Mouse (Mus musculus) olfactory bulb, adult 2 months (tissue): ENCODE measurements around the gene Parp1. TPM values are rescaled to one million over a fixed set of nuclear protein-coding genes. Genes with fewer than 3 reads are reported as not detected.
"Not testable (repeated sequence)": the region's sequence is repeated elsewhere in the genome, so short reads cannot be mapped to it uniquely, and the experiment has no call there.

ENCODE experiments used
- H3K27ac ChIP-seq: fragments of 200-500 bp; 2 replicates; pipeline ENCODE4 v1.5.1; 2012; ENCODE audit warnings: low read depth, low read length; ENCODE audit not compliant: insufficient read depth
- H3K4me1 ChIP-seq: fragments of 200-500 bp; 2 replicates; pipeline ENCODE4 v1.6.1; 2012; ENCODE audit warnings: low read length; ENCODE audit not compliant: control insufficient read depth, insufficient read depth
- H3K4me3 ChIP-seq: fragments of 200-500 bp; 2 replicates; pipeline ENCODE4 v1.5.1; 2012; ENCODE audit warnings: mild to moderate bottlenecking, low read depth, low read length, moderate library complexity; ENCODE audit not compliant: insufficient read depth
- CTCF ChIP-seq: fragments of 200-500 bp; IDR thresholded peaks from 2 replicates; pipeline ENCODE4 v1.5.1; 2012; ENCODE audit warnings: low read depth, mild to moderate bottlenecking, low read length, moderate library complexity; ENCODE audit not compliant: insufficient read depth
- POLR2A ChIP-seq: fragments of 200-500 bp; IDR thresholded peaks from 2 replicates; pipeline ENCODE4 v1.6.1; 2012; ENCODE audit warnings: mild to moderate bottlenecking, low read depth, low read length, moderate library complexity; ENCODE audit not compliant: insufficient read depth
- WGBS: fragments of 180-500 bp; shearing (Covaris S2); methylation state at CpG from one replicate; pipeline ENCODE4 v1.1.7; 2018; 5-methylcytosine and 5-hydroxymethylcytosine counted together
- polyA plus RNA-seq: library from polyadenylated mRNA; stranded (reverse); fragments of >200 nt; gene quantifications from 2 replicates; pipeline ENCODE4 v1.2.4, GENCODE M21; 2012; ENCODE audit warnings: low replicate concordance; ENCODE audit not compliant: missing spikeins, insufficient read depth, insufficient read length

Parp1 gene
- polyA plus RNA-seq, 1 experiment, result not detected

DNA sequence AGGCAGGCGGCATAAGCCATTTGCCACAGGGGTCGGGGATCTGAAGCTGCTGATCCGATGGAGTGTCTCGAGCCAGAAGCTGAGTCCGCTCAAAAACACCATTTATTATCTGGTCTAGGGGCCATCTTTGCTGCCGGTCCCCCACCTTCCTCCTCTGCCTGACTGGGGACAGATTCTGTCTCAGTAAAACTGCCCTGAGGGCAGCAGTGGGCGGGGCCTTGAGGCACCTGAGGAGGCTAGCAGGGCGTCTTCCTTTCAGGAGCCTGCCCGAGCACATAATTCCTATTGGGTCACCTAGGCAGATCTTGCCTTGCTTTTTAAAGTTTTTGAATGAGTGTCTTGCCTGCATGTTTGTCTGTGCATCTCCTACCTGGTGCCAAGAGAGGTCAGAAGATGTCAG is 3.4 kb downstream of the Parp1 start:
- Histone ChIP-seq H3K4me1 (peaks cover 23% of the 10 kb centered on the region), H3K27ac (no peak overlapping the region), H3K4me3 (no peak overlapping the region)
- 93% methylated on average over 9 of the region's 9 CpGs for WGBS
- no peak for TF ChIP-seq CTCF
- TF ChIP-seq POLR2A, result no peak

DNA sequence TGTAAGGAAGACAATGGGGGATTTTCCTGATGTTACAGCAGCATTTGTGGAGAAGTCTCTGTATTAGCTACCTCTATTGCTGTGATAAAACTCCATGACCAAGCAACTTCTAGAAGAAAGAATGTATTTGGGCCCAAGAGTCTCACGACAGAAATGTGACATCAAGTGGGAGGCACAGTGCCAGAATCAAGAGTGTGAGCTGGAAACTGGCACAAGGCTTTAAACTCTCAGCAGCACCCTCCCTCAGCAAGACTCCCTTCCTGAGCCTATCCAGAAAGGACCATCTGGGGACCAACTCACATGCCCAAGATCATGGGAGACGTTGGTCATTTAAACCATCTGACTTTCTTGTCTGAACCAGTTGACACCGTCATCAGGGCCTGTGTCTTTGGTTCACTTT is 7.8 kb downstream of the Parp1 start:
- H3K4me1 ChIP-seq, result peaks cover 12% of the 10 kb centered on the region
- TF ChIP-seq CTCF, result no peak
- no peak for TF ChIP-seq POLR2A
- H3K27ac ChIP-seq, result no peak overlapping the region
- H3K4me3 ChIP-seq, result no peak overlapping the region
- 62% methylated on average over 3 of the region's 3 CpGs for WGBS

DNA sequence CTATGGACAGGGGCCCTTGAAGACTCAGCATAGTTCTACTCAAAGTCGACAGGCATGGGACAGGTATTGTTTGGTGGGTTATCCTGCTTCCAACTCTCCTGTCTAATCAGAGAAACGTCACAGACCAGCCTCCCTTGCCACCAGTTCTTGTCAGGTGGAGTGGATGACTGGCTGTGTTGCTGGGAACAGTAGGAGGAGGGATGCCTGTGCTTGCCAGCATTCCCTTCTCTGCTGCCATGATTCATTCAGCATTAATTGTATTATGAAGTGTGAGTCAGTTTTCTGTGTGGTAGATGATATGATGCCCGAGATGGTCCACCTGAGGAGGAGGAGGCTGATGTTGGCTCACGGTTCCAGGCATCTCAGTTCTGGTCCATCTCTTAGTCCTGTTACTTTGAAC is 9.1 kb downstream of the Parp1 start:
- Histone ChIP-seq H3K27ac (no peak overlapping the region), H3K4me1 (peaks cover 6% of the 10 kb centered on the region; the same call in 1 of the 2 replicates), H3K4me3 (no peak overlapping the region)
- TF ChIP-seq CTCF, result no peak
- 72% methylated on average over 4 of the region's 4 CpGs for WGBS

GRCm38 (mm10) chr1:180587792-180588442 is 19.2 kb downstream of the Parp1 start:
- Histone ChIP-seq H3K4me1 (no peaks in the 10 kb centered on the region), H3K27ac (no peak overlapping the region), H3K4me3 (no peak overlapping the region)
- no peak for TF ChIP-seq CTCF
- no peak for TF ChIP-seq POLR2A
- WGBS, result 88% methylated on average over 17 of the region's 17 CpGs

GRCm38 (mm10) chr1:180600578-180600977 is 31.9 kb downstream of the Parp1 start:
- 84% methylated on average over 6 of the region's 6 CpGs for WGBS
- H3K27ac ChIP-seq, result no peak overlapping the region
- H3K4me1 ChIP-seq, result peaks cover 7% of the 10 kb centered on the region
- no peak overlapping the region for H3K4me3 ChIP-seq
- TF ChIP-seq POLR2A (no peak), CTCF (no peak)

DNA sequence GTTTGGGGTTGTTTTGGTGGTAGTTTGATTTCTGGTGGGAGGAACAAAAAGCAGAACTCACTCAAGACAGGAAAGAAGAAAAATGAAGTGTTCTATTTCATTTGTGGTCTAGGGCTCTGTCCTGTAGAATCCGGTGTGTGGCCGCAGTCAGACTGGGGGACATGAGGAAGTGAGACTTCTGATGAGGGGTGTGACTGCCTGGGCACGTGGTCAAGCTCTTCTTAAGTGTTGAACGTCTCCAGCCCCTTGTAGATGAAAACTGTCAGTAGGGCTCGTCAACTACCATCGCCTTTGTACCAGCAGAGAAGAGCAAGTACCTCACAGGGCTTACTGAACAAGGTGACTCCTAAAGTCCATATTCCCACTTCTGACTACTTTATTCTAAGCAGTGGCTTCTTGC is 33.1 kb downstream of the Parp1 start:
- no peak overlapping the region for H3K4me3 ChIP-seq
- no peak overlapping the region for H3K27ac ChIP-seq
- no peak for TF ChIP-seq CTCF
- peaks cover 10% of the 10 kb centered on the region for H3K4me1 ChIP-seq
- WGBS, result 88% methylated on average over 6 of the region's 6 CpGs

DNA sequence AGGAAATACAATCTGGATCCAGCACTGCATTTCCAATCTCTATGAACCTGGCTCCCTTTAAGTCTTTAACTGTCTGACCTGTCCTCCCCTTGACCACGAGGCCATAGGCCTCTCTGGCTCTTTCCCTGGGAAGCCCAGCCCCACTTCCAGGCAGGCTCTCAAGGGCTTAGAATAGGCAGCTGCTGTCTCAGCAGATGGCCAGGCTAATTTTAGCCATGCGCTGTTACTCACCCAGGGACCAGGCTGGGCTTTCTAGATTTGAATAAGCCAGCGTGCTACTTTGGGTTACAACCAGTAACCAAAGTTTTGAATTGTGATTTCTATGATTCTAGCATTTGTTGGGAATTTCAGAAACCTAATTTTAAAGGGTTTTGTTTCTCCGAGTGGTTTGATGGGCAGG is 35.9 kb downstream of the Parp1 start:
- no peak for TF ChIP-seq POLR2A
- TF ChIP-seq CTCF, result no peak
- Histone ChIP-seq H3K4me1 (peaks cover 15% of the 10 kb centered on the region), H3K27ac (peak overlapping the region; percentile 62; the same call in 1 of the 2 replicates), H3K4me3 (no peak overlapping the region)
- WGBS, result 42% methylated on average over 4 of the region's 4 CpGs

- Histone ChIP-seq H3K4me1 (peaks cover 15% of the 10 kb centered on the region), H3K27ac (no peak overlapping the region), H3K4me3 (no peak overlapping the region)
- TF ChIP-seq POLR2A, result no peak
- TF ChIP-seq CTCF, result no peak
- WGBS, result 81% methylated on average over 3 of the region's 3 CpGs
These were observed 37.4 kb downstream of the Parp1 start for GRCm38 (mm10) chr1:180606106-180606505.

DNA sequence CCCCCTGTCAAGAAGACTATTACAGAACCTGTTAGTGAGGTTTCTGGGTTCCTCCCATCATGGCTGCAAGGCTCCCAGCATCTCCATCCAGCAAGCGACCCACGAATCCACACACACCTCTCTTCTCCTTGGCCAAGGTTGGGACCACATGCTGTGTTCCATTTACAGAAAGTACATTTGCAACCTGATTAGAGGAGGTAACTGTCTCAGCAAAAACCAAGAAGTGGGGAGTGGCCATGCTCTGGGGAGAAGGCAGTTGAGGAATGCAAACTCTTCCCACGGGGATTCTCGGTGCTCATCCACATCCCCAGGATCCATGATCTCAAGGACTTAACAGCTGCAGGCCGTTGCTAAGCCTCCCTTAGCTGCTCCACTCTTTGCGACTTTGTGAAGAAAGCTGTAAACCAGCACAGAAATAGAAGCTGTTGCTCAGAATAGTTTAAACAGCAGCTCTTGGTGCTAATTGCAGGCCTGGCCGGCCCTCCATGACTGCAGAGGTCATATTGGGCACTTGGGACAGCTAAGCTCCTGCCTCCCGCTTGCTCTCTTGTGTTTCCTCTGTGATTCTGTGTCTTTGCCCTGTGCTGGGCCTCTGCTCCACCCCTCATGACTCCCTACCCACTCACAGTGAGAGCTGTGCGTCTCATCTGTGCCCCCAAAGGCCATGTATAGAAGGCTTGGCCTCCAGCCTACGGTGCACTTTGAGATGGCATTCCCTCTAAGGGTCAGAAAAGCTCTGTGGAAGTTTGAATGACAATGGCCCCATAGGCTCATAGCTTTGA is 38.3 kb downstream of the Parp1 start:
- TF ChIP-seq POLR2A (no peak), CTCF (no peak)
- Histone ChIP-seq H3K27ac (peak overlapping the region; percentile 31; the same call in 1 of the 2 replicates), H3K4me3 (no peak overlapping the region), H3K4me1 (peaks cover 15% of the 10 kb centered on the region)
- WGBS, result 58% methylated on average over 10 of the region's 10 CpGs

GRCm38 (mm10) chr1:180607578-180607879 is 38.8 kb downstream of the Parp1 start:
- no peak overlapping the region for H3K4me3 ChIP-seq
- H3K27ac ChIP-seq, result no peak overlapping the region
- TF ChIP-seq CTCF (no peak), POLR2A (no peak)
- H3K4me1 ChIP-seq, result peaks cover 15% of the 10 kb centered on the region
- WGBS, result 81% methylated on average over 2 of the region's 2 CpGs

DNA sequence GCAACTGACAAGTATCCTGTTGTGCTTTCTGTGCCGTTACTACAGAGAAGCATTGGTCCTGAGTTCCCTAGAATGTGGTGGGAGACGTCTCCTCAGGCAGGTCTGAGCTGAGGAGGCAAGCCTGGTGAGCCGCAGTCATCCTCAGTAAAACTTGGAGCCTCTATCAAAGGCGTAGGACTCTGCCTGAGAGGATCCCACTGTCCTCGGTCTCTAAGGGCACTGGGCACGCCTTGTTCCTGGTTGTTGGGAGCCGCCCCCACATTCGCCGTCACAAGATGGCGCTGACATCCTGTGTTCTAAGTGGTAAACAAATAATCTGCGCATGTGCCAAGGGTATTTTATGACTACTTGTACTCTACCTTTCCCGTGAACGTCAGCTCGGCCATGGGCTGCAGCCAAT is 43.1 kb downstream of the Parp1 start:
- WGBS, result 94% methylated on average over 11 of the region's 14 CpGs
- H3K4me3 ChIP-seq, H3K4me1 ChIP-seq, H3K27ac ChIP-seq: not testable (repeated sequence)
